Mouse (Mus musculus) cerebellum, adult 9-11 months (tissue): ENCODE data around the gene Slc23a3.
A peak's percentile ranks its signal among the peaks of the same experiment; 100 is the strongest.

Experiments
- DNase-seq: peaks from one replicate; pipeline ENCODE4 v3.0.0; 2022

The Slc23a3 gene

GRCm38 (mm10) chr1:75133421-75134207 lies at the start of gene Slc23a3:
Gene Slc23a3, minus strand, starts transcription at chr1:75133890.
- DNase-seq = no peak

- DNase-seq = no peak
These were observed 48.5 kb upstream of the Slc23a3 start for GRCm38 (mm10) chr1:75182160-75182559.

- DNase-seq = peak; percentile 47
These were observed 47.7 kb upstream of the Slc23a3 start for GRCm38 (mm10) chr1:75181377-75181870.

- no peak for DNase-seq
These were observed 47.1 kb upstream of the Slc23a3 start for GRCm38 (mm10) chr1:75180741-75181140.

GRCm38 (mm10) chr1:75180105-75180590 lies 46.5 kb upstream of the Slc23a3 start, which contains the start of gene Abcb6:
Gene Abcb6, minus strand, starts transcription at chr1:75180392.
- peak; percentile 90 for DNase-seq

GRCm38 (mm10) chr1:75179334-75180104 lies 45.8 kb upstream of the Slc23a3 start:
- peak; percentile 75 for DNase-seq

GRCm38 (mm10) chr1:75168472-75169464 lies 35.1 kb upstream of the Slc23a3 start, which contains the start of gene Zfand2b:
Gene Zfand2b, plus strand, starts transcription at chr1:75168646.
- peak; percentile 97 for DNase-seq

- no peak for DNase-seq
These were observed 34.4 kb upstream of the Slc23a3 start for GRCm38 (mm10) chr1:75168093-75168471.

GRCm38 (mm10) chr1:75160256-75160617 lies 26.5 kb upstream of the Slc23a3 start:
- no peak for DNase-seq

GRCm38 (mm10) chr1:75159540-75160255 lies 26.0 kb upstream of the Slc23a3 start:
- no peak for DNase-seq

- DNase-seq = no peak
These were observed 25.3 kb upstream of the Slc23a3 start for GRCm38 (mm10) chr1:75158990-75159389.

GRCm38 (mm10) chr1:75155837-75156236 lies 22.1 kb upstream of the Slc23a3 start:
- DNase-seq = no peak

- DNase-seq = no peak
These were observed 15.0 kb upstream of the Slc23a3 start for GRCm38 (mm10) chr1:75148727-75149126.

GRCm38 (mm10) chr1:75147411-75148135 lies 13.9 kb upstream of the Slc23a3 start:
- DNase-seq = no peak

GRCm38 (mm10) chr1:75145589-75145988 lies 11.9 kb upstream of the Slc23a3 start:
- DNase-seq = no peak

- DNase-seq = peak; percentile 96
These were observed 8.9 kb upstream of the Slc23a3 start, which contains the start of the genes Cnppd1 and Retreg2 for GRCm38 (mm10) chr1:75142301-75143261. Gene Cnppd1, minus strand, starts transcription at chr1:75142711. Gene Retreg2, plus strand, starts transcription at chr1:75142778.

- peak; percentile 64 for DNase-seq
These were observed 7.9 kb upstream of the Slc23a3 start for GRCm38 (mm10) chr1:75141486-75142190.

- DNase-seq = no peak
These were observed 7.0 kb upstream of the Slc23a3 start for GRCm38 (mm10) chr1:75140601-75141190.
